Mouse (Mus musculus) layer of hippocampus, adult 18-20 months (tissue): ENCODE results near the gene Scube1. TPM values are rescaled to one million over a fixed set of nuclear protein-coding genes. Genes with fewer than 3 reads are reported as not detected.

Experiments
- DNase-seq, 2 experiments: peaks; one replicate each; pipeline ENCODE4 v3.0.0; 2022; ENCODE audit warnings: low spot score in 2 of 2
- total RNA-seq, 2 experiments: library from RNA; stranded (reverse); gene quantifications; 2 replicates each; pipeline ENCODE4 v1.2.3; 2021

The Scube1 gene
- total RNA-seq, 2 experiments from 2014 or later = 15.9 to 18.4 TPM

DNA sequence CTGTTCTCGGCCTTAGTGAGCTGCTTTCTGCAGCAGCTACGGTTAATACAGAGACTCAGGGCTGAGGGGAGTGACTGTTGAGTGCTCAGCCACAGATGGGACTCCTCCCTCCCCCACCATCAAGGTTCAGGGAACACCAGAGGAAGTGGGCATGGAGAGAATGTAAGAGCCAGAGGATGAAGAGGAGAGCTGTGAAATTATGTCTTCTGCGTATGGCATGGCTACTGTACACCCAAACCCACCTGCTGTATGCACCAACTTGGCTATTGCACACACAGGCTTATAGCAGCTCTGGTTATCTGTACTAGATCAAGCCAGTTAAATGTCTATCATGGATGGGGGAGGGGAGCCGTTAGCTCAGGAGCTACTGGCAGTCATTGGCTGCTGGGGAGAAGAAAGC lies 123.6 kb downstream of the Scube1 start:
- DNase-seq = no peak

DNA sequence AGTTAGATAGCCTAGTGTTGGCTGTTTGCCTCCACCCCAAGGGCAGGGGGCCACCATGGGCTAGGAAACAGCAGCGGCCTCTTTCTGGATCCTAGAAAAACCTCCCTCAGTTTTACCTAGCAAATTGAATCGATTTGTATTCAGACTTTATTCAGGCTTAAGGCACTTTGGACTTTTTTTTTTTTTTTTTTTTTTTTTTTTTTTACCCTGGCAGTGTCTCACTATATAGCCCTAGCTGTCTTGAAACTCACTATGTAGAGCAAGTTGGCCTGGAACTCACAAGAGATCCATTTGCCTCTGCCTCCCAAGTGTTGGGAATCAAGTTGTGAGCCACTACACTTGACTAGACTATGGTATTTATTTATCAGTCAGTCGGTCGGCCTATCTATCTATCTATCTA lies 128.0 kb downstream of the Scube1 start:
- DNase-seq = no peak

GRCm38 (mm10) chr15:83595364-83595711 lies 129.5 kb downstream of the Scube1 start:
- no peak for DNase-seq

GRCm38 (mm10) chr15:83594513-83595363 lies 130.1 kb downstream of the Scube1 start, which contains the start of gene Ttll12:
Gene Ttll12, minus strand, starts transcription at chr15:83595157.
- peak; percentile 94 to 98 for DNase-seq

DNA sequence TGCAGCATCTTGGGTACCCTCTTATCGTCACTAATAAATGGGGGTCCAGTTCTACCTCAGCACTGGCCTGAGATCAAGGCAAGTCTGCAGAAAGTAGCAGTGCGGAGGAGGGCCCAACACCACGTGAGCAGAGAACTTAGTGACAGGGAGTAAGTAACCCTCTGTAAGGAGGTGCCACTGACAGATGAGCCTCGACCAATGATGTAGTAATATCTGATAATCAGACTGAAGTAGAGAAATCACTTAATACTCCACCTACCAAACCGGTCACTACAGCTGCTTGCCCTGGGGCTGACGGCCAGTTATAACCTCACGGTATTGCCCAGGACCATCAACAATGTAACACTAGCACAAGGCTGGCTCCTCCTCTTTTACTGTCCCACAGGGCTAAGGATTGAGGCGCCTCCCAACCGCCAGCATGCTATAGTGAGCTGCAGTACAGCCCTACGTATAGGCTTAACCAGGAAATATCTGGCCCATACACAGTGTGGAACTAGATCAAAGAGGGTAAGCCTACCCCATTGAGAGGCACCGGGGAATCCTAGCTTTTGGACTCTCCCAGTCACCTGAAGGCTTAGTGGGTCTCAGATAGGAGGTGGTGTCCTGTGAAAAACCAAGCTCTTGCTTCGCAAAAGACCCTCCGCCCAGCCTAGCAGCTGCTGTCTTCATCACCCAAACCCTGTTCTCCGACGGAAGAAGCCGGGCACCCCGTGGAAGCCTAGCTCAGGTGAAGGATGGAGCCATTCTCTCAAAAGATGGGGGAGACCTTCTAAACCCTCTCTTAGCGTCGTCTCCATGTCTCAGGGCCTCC lies 130.9 kb downstream of the Scube1 start:
- no peak for DNase-seq

DNA sequence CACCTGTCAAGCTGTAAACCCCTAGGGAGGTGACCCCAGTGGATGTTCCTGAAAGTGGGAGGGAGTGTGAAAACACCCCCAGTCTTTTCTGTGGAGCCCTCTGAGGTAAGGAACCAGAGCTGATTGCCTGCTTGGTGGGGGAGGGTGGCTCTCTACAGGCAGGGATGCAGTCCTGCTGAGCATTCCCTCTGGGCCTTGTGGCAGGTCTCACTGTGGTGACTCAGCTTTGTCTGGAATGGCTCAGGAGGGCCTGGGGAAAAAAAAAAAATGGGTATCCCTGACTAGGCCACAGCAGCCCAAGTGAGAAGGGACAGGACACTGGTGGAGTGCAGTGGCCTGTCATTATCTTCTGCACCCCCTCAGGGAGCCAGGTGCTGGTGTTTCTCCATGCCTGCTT lies 131.6 kb downstream of the Scube1 start:
- no peak for DNase-seq

GRCm38 (mm10) chr15:83592260-83593188 lies 132.3 kb downstream of the Scube1 start:
- DNase-seq = no peak

GRCm38 (mm10) chr15:83591758-83592157 lies 133.1 kb downstream of the Scube1 start:
- no peak for DNase-seq

DNA sequence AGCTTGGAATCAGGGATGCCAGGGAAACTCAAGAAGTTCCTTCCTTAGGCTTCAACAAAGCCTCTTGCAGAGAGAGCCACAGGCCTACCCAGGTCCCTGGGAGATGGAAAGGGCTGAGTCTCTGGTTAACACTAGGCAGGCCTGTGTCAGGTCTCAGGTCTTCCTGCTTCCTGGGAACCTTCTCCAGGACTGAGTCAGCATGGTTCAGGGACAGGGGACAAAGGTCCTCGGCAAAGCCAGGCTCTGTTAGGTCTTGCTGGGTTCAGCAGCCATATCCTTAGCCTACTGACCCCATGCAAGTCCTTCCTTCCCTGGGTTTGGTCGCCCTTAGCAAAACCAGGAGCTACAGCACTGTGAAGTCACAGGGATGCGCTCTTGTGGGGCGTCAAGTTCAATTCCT lies 134.0 kb downstream of the Scube1 start:
- no peak for DNase-seq

DNA sequence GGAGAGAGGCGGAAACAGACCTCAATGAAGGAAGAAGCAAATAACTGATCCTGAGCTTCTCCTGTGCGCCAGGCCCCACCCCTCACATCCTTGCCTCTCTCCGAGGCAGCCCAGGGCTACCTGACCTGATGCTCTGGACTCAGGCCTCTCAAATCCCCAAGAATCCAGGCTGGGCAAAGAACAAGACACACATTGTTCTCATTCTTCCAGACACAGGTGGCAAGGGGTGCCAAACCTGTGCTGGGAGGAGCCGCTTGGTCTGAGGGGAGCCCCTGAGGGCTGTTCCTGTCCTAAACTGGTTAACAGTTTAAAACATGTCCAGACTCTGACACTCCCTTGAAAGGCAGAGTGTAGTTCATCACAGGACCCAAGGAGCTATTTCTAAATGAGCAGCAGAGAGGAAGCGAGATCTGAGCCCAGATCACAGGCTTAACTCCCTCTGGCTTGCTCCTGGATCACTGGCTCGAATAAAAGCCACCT lies 140.0 kb downstream of the Scube1 start:
- no peak for DNase-seq

GRCm38 (mm10) chr15:83583419-83584156 lies 141.2 kb downstream of the Scube1 start:
- DNase-seq = no peak

DNA sequence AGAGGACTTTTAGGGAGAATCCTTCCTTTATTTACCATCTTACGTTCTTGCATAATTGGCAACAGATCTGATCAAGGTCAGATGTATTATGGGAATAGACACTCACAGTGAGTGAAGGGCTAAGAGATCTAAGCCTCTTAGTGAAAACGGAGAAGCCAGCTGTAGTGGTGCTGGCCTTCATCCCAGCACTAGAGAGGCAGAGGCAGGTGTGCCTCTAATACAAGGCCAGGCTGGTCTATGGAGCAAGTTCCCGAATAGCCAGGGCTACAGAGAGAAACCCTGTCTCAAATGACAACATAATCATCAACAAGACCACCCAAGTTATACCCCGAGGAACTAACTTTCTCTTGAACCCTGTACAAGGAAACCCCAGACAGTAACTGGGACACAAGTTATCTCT lies 141.9 kb downstream of the Scube1 start:
- no peak for DNase-seq

DNA sequence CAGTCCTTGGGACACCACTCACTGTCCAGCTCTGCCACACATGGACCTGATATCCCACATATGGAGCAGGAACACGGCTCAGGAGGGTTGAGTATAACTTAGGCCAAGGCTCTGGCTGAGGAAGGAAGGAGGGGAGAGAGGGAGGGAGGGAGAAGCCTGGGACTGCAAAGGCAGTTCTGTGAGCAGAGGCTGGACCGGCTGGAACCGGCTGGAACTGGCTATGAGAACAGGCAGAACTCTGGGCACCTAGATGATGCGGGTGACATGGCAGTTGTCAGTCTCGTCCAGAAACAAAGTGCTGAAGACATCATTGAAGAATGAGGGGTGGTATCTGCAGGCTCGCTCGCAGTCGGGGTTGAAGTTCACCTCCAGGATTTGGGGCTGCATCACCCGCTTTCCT lies 148.2 kb downstream of the Scube1 start:
- no peak for DNase-seq

- DNase-seq = no peak
Observed at GRCm38 (mm10) chr15:83575543-83575942, 149.3 kb downstream of the Scube1 start.

- no peak for DNase-seq
Observed at GRCm38 (mm10) chr15:83574731-83575351, 150.0 kb downstream of the Scube1 start.

DNA sequence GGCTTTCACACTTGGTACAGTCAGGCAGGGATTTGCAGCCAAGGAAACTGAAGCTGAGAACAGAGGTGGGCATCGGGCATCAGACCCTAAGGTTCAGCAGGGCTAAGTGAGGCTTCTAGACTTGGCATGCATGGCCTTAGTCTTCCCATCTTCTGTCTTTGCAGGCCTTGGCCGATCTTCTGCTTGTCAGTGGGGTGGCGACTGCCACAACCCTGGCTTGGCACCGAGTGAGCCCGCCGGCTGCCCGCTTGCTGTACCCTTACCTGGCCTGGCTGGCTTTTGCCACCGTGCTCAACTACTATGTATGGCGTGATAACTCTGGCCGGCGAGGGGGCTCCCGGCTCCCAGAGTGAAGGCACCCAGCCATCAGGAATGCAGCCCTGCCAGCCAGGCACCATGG lies 151.2 kb downstream of the Scube1 start:
- no peak for DNase-seq

- DNase-seq = no peak
Observed at GRCm38 (mm10) chr15:83572132-83572531, 152.7 kb downstream of the Scube1 start.

- DNase-seq = no peak
Observed at GRCm38 (mm10) chr15:83571636-83572035, 153.2 kb downstream of the Scube1 start.

- DNase-seq = no peak
Observed at GRCm38 (mm10) chr15:83570641-83571040, 154.2 kb downstream of the Scube1 start.

DNA sequence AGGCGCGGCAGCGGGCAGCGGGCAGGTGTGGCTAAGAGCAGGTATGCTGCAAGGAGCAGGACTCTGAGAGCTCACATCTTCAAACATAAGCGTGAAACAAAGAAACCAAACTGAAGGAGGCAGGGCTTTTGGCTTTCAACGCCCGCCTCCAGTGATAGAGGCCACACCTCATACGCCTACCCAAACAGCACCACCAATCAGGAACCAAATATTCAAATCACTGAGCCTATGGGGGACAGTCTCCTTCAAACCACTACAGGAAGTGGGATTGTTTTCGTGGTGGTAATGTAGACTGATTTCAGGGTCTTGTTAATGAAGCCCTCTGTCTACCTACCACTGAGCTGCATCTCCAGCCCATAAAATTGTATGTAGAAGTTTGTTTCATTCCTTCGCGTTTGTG lies 155.1 kb downstream of the Scube1 start:
- DNase-seq = no peak
